Mouse (Mus musculus) T-cell, adult 2 months (primary cell): ENCODE results near the gene Iqgap2.

Source experiments
- DNase-seq: peaks from one replicate; pipeline ENCODE4 v3.0.0; 2022; ENCODE audit warnings: low spot score

The Iqgap2 gene

GRCm38 (mm10) chr13:95884455-95884854 is 7.3 kb downstream of the Iqgap2 start:
- DNase-seq, result no peak

- no peak for DNase-seq
Observed at GRCm38 (mm10) chr13:95882001-95882400, 9.7 kb downstream of the Iqgap2 start.

GRCm38 (mm10) chr13:95881427-95881826 is 10.3 kb downstream of the Iqgap2 start:
- DNase-seq, result no peak

DNA sequence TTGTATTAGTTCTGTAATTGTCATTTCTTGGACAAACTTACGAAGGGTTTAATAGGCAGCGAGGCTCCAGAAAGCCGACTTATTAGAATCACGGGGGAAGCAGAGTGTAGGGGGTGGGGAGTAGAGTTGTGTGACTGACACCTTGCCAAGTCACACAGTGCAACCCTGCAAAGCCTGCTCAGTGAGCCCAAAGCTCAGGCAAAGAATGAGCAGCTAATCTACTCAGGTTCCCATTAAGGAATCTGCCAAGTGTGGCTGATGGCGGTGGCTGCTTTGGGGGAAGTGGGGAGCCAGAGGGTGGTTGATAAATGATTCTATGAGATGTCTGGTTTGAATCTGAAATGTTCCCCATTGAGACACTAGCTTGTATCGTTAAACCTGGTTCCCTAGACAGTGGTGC is 11.1 kb downstream of the Iqgap2 start:
- DNase-seq, result no peak

DNA sequence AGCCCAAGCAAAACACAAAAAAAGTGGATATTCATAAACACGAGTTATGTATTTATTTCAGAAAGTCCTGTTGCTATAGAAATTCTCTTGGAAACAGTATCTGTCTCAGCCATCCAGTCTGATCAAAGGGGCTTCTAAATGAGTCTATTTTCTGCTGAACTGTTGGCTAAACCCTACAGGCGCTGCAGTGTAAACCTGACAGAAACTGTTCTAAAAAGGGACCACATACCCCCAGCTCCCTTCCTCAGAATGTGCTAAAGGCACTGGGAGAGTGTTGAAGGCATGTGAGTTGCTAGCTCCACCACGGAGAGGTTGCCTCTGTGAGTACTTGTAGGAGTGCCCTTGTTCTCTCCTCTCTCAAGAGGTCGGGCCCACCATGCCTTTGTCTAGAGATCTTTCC is 19.7 kb downstream of the Iqgap2 start:
- DNase-seq, result no peak

DNA sequence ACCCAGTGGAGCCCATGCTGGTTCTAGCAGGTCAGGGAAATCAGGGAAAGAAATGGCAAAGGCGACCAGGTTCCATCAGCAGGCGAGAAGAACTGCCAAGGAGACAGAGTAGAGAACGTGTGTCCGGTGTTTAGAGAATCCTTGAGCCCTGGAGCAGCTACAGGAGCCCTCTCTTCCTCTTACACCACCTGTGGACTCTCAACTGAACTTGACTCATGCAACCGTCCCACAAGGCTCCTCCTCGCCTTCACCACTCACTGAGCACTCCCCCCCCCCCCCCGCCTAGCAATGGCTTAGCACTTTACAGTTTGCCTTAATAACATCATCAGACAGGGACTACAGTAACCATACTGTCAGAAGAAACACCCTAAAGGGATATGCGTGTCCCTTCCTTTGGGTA is 21.1 kb downstream of the Iqgap2 start:
- no peak for DNase-seq

DNA sequence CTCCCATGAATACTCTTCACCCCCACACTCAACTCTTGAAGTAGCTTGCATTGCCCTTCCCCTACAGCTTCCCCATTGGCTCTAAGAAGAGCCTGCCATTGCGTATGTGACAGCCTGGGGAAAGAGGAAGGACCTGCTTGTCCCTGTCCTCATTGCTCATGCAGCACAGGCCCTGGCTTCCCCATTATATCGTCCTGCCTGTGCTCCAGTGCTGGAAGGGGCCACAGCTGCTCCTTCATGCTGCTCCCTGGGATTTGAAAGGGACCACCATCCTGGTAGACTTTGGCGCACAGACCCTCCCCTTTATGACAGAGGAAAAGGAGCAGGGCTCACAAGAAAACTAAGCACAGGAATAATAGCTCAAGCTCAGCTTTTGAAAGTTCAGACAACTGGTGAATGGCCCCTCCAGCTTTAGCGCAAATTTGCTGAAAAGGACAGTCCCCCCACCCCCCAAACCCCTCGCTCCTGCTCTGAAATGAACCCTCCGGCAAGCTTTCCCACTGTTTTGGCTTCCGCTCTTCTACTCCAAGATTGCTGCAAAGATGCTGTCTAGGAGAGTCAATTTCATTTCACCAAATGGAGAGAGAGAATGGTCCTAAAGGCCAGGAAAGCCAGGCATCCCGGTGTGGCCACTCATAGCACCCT is 22.7 kb downstream of the Iqgap2 start:
- no peak for DNase-seq

DNA sequence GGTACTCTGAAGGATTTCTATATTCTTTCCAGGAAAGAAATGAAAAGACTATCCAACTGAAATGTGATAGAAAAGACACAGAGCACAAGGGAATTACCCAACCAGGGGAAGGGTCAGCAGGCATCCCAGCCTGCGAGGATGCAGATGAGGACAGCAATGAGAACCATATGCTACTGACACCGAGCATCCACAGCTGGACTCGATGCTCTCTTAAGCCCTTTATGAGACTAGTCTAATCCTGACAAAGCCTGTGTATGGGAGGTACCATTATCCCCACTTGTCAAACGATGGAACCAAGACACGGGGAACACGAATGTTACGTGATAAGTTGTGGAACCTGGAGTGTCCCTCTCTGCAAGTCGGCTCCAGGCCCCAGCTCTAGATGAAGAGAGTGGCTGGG is 29.5 kb downstream of the Iqgap2 start:
- DNase-seq, result no peak

DNA sequence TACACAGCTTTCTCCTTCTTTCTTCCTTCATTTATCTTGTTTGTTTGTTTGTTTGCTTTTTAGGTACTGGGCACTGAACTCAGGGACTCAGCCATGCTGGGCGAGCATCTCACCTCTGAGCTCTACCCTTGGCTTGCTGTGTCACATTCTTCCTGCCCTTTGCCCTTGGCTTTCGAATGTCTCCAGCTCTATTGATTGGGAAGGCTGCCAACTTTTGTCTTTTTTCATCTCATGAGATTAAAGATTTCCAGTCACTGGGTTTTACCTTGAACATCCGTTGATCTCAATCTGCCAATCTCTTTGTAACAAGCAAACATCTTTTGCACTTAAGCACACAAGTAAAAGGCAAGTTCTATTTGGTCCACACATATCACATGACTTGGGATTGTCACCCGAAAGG is 32.5 kb downstream of the Iqgap2 start:
- DNase-seq, result peak; percentile 34

GRCm38 (mm10) chr13:95858866-95859265 is 32.9 kb downstream of the Iqgap2 start:
- DNase-seq, result no peak

- DNase-seq, result no peak
Observed at GRCm38 (mm10) chr13:95855537-95855936, 36.2 kb downstream of the Iqgap2 start.

DNA sequence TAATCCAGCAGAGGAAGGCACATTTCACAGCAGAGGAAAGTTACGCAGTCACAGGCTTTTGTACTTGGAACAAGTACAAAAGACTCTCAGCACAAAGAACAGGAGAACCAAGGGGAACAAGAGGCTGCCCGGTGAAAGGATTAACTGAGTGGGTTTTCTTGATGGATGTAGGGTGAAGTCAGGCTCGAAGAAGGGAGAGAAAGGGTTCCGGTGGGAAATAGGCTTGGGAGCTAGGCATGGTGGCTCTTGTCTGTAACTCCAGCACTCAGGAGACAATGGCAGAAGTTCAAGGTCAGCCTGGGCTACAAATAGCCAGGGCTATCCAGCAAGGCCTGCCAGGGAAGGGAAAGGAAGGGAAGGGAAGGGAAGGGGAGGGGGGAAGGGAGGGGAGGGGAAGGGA is 40.1 kb downstream of the Iqgap2 start:
- no peak for DNase-seq

- DNase-seq, result no peak
Observed at GRCm38 (mm10) chr13:95850451-95850850, 41.3 kb downstream of the Iqgap2 start.

- no peak for DNase-seq
Observed at GRCm38 (mm10) chr13:95849501-95850007, 42.2 kb downstream of the Iqgap2 start.

- no peak for DNase-seq
Observed at GRCm38 (mm10) chr13:95846364-95846763, 45.4 kb downstream of the Iqgap2 start.

DNA sequence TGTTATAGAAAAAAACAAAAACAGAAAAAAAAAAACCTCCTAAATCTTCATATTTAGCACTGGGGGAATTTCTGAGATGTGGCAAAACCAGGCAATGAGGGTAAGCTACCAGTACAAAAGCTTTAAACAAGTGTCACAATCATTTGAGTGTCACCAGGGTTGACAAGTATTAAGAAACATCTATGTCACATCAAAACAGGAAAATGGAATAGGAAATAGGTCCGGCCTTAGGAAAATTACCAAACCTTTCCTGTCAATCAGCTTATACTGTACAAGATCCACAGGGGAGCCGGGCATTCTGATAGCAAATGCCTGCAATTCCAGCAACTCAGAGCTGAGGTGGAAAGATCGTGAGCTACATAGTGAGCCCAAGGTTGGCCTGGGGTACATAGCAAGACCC is 46.8 kb downstream of the Iqgap2 start:
- DNase-seq, result no peak

GRCm38 (mm10) chr13:95843411-95844026 is 48.2 kb downstream of the Iqgap2 start:
- no peak for DNase-seq

DNA sequence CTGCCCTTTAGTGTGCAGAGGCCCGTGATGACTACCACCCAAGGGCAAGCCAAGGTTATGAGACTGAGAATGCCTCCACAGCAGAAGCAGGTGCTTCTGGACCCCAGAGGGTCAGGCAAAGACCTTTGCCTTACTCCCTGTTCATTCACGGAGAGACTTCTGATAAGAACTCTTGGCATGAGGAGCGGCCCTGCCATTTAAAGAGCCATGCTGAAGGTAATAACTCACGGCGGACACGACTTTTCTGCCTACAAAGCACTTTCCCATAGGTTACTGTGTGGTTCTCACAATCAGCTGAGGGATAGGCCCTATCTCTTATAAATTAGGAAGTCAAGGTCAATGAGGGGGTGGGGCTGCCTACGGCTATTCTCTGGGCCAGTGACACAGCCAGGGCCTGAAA is 48.9 kb downstream of the Iqgap2 start:
- DNase-seq, result no peak

GRCm38 (mm10) chr13:95841946-95842345 is 49.8 kb downstream of the Iqgap2 start:
- no peak for DNase-seq

DNA sequence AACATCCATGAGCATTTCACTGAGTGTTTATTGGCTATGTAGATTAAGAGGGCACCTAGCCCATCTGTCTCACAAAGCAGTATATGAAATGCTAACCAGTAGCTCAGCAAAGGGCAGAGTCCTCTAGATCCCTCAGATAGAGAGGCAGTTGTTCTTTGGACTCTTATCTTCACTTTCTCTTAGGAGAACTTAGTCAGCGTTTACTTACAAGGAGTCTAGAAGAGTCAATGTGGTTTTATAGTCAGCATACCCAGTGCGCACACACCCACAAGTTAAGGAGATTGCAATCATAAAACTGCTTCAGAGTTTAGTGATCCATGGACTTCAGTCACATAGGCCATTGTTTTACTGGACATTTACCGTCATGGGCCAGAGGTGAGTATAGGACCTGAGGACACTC is 54.8 kb downstream of the Iqgap2 start:
- no peak for DNase-seq

- DNase-seq, result no peak
Observed at GRCm38 (mm10) chr13:95833473-95833872, 58.2 kb downstream of the Iqgap2 start.

DNA sequence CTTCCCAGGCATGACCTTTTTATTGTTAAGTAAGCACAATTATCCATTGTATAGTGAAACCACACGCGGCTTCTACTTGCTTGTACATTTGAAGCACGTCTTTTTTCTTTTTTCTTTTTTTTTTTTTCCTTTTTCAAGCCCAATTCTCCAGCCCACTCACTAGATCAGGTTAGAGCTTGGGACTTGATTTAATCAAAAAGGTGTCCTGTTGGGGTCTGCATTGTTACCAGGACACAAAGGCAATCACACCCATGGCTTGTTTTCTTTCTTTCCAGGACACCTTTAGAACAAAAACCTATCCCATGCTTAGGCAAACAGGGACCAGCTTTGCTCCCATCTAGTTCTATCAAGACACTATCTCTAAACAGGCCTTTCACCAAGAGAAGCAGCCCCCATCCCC is 59.0 kb downstream of the Iqgap2 start:
- no peak for DNase-seq

DNA sequence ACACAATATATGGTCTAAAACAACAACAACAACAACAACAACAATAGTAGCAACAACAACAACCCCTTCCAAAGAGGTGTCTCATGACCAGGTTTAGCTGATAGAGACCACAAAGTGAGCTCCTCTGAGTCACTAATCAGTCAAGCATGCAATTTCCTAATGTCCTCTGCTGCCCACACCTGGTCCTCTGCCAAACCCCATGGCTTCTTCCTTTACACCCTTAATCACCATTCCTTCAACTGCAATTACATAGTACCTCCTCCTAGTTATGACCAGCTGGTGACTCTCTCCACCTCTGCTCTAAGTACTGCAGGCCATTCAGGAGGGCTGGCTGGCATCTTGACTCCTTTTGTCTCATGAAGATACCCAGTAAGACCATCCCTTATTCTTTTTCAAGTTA is 60.0 kb downstream of the Iqgap2 start:
- DNase-seq, result no peak
